In genomic region chr3:62507206-62507647, GRCm38 (mm10) we compare ENCODE assay signal across 8 mouse cellular contexts. TPM values are rescaled to one million over a fixed set of nuclear protein-coding genes. Genes with fewer than 3 reads are reported as not detected.
DNase-seq lines count a peak whose midpoint lies in the region; ATAC-seq and TF ChIP-seq lines count a peak whose summit lies in the region.

No protein-coding gene starts in this region.

- H3K79me2 ChIP-seq in MEL (ENCODE audit: control insufficient read depth, insufficient read depth, low read length, poor library complexity): peaks cover 21% of the 10 kb centered on the region

- no peak for TF ChIP-seq EP300 in heart, postnatal 0 days (IDR thresholded peaks at IDR 0.05; ENCODE audit: low read depth)
- TF ChIP-seq EP300 in MEL (IDR thresholded peaks at IDR 0.05; ENCODE audit: low read depth in 1 of 2, low read length in 2 of 2): no peak

- no peaks in the 10 kb centered on the region for H3K27me3 ChIP-seq in heart, postnatal 0 days (ENCODE audit: control insufficient read depth, insufficient read depth, low read length)
- H3K27me3 ChIP-seq in MEL (ENCODE audit: control insufficient read depth in 1 of 2, insufficient read depth in 2 of 2, low read length in 2 of 2): no peaks in the 10 kb centered on the region
- H3K27me3 ChIP-seq in hindbrain, embryonic 11.5 days (ENCODE audit: control insufficient read depth, insufficient read depth, low read length): no peaks in the 10 kb centered on the region
- no peaks in the 10 kb centered on the region; the same call in 1 of the 2 replicates for H3K27me3 ChIP-seq in midbrain, embryonic 10.5 days (ENCODE audit: low read depth, poor library complexity, severe bottlenecking)

- TF ChIP-seq POLR2A in MEL (IDR thresholded peaks at IDR 0.05; ENCODE audit: control insufficient read depth in 1 of 2, insufficient read depth in 1 of 2, low read depth in 1 of 2, low read length in 2 of 2, poor library complexity in 1 of 2): no peak

- no peaks in the 10 kb centered on the region for H3K36me3 ChIP-seq in heart, postnatal 0 days (replicated peaks; ENCODE audit: control insufficient read depth, insufficient read depth, low read length)
- peaks cover 1 to 18% of the 10 kb centered on the region in 2 experiments; a peak in 3 of 4 replicates for H3K36me3 ChIP-seq in MEL (ENCODE audit: control insufficient read depth in 1 of 2, insufficient read depth in 2 of 2, low read length in 2 of 2)
- no peaks in the 10 kb centered on the region for H3K36me3 ChIP-seq in hindbrain, embryonic 11.5 days (ENCODE audit: control insufficient read depth, insufficient read depth, low read length)
- H3K36me3 ChIP-seq in midbrain, embryonic 10.5 days: peaks cover 2% of the 10 kb centered on the region; the same call in 1 of the 2 replicates

- DNase-seq in heart, postnatal 0 days (ENCODE audit: low spot score): no peak
- DNase-seq in heart, postnatal 14 days: no peak
- no peak for DNase-seq in MEL (ENCODE audit: low read depth, low spot score)
- no peak for DNase-seq in hindbrain, embryonic 11.5 days (ENCODE audit: low spot score)
- DNase-seq in midbrain, embryonic 10.5 days (ENCODE audit: low spot score): no peak
- DNase-seq in cerebellum, postnatal 14 days: no peak
- DNase-seq in ovary, adult 18-20 months (ENCODE audit: low spot score): no peak
- DNase-seq in adrenal gland, adult (ENCODE audit: inconsistent age in 2 of 2, low spot score in 1 of 2): no peak

- TF ChIP-seq RAD21 in MEL (IDR thresholded peaks at IDR 0.05; ENCODE audit: low read depth, low read length): no peak

- H3K4me2 ChIP-seq in heart, postnatal 0 days (ENCODE audit: low read depth, low read length): peak overlapping the region; percentile 67
- peak overlapping the region; percentile 32 for H3K4me2 ChIP-seq in hindbrain, embryonic 11.5 days (replicated peaks; ENCODE audit: low read depth, low read length)

- WGBS in heart, postnatal 0 days: 43% methylated on average over 5 of the region's 5 CpGs
- WGBS in hindbrain, embryonic 11.5 days: 48% methylated on average over 5 of the region's 5 CpGs
- WGBS in midbrain, embryonic 10.5 days: 36% methylated on average over 5 of the region's 5 CpGs

- peaks cover 10% of the 10 kb centered on the region for H3K4me1 ChIP-seq in heart, postnatal 0 days (ENCODE audit: control insufficient read depth, insufficient read depth)
- peaks cover 9 to 11% of the 10 kb centered on the region in 2 experiments; a peak in 3 of 4 replicates for H3K4me1 ChIP-seq in MEL (ENCODE audit: control insufficient read depth in 1 of 2, insufficient read depth in 2 of 2, low read length in 2 of 2)
- H3K4me1 ChIP-seq in hindbrain, embryonic 11.5 days (replicated peaks; ENCODE audit: control insufficient read depth, insufficient read depth, low read length): no peaks in the 10 kb centered on the region; the same call in 1 of the 2 replicates
- H3K4me1 ChIP-seq in midbrain, embryonic 10.5 days: peaks cover 17% of the 10 kb centered on the region

- no peak for TF ChIP-seq CTCF in heart, postnatal 0 days (IDR thresholded peaks at IDR 0.05; ENCODE audit: low read depth)
- TF ChIP-seq CTCF in MEL (IDR thresholded peaks at IDR 0.05 in 2 of 3, conservative IDR thresholded peaks at IDR 0.05 in 1 of 3; ENCODE audit: control insufficient read depth in 1 of 3, insufficient read depth in 1 of 3, low read depth in 2 of 3, low read length in 3 of 3, poor library complexity in 1 of 3, severe bottlenecking in 1 of 3): no peak

- H3K9ac ChIP-seq in heart, postnatal 0 days (replicated peaks; ENCODE audit: low read depth, low read length): no peak overlapping the region
- H3K9ac ChIP-seq in MEL (ENCODE audit: control insufficient read depth, low read depth, low read length, poor library complexity, severe bottlenecking): peak overlapping the region; percentile 57
- no peak overlapping the region for H3K9ac ChIP-seq in hindbrain, embryonic 11.5 days (ENCODE audit: low read depth, low read length)

- ATAC-seq in heart, postnatal 0 days (ENCODE audit: insufficient read depth, low read depth): no peak; the same call in 1 of the 2 replicates
- ATAC-seq in hindbrain, embryonic 11.5 days (ENCODE audit: low FRiP score): peak; percentile 57

- intact Hi-C loops in heart, postnatal 14 days (cut with DNase I): no loop called here

- peak overlapping the region; percentile 96 for H3K4me3 ChIP-seq in heart, postnatal 0 days (ENCODE audit: low read depth, low read length)
- H3K4me3 ChIP-seq in MEL (ENCODE audit: control insufficient read depth in 1 of 2, insufficient read depth in 1 of 2, low read depth in 2 of 2, low read length in 2 of 2): peak overlapping the region; percentile 92 to 100
- peak overlapping the region; percentile 83 for H3K4me3 ChIP-seq in hindbrain, embryonic 11.5 days (ENCODE audit: low read depth, low read length)
- peak overlapping the region; percentile 92 for H3K4me3 ChIP-seq in midbrain, embryonic 10.5 days

- H3K27ac ChIP-seq in heart, postnatal 0 days (ENCODE audit: low read depth): no peak overlapping the region
- peak overlapping the region; percentile 12; the same call in 1 of the 2 replicates for H3K27ac ChIP-seq in MEL (ENCODE audit: control insufficient read depth, low read depth, low read length)
- no peak overlapping the region for H3K27ac ChIP-seq in hindbrain, embryonic 11.5 days (ENCODE audit: low read depth, low read length)
- peak overlapping the region; percentile 97 for H3K27ac ChIP-seq in midbrain, embryonic 10.5 days (replicated peaks)

- no peaks in the 10 kb centered on the region for H3K9me3 ChIP-seq in heart, postnatal 0 days (replicated peaks; ENCODE audit: control insufficient read depth, low read length)
- H3K9me3 ChIP-seq in MEL (replicated peaks; ENCODE audit: insufficient read depth, low read length): no peaks in the 10 kb centered on the region
- no peaks in the 10 kb centered on the region for H3K9me3 ChIP-seq in hindbrain, embryonic 11.5 days (ENCODE audit: control insufficient read depth, low read length)
- H3K9me3 ChIP-seq in midbrain, embryonic 10.5 days (replicated peaks): no peaks in the 10 kb centered on the region

TF ChIP-seq in MEL, 35 proteins besides CTCF, POLR2A, EP300 and RAD21:
- peak; percentile 63; the same call in 1 of the 2 replicates for TF ChIP-seq MYC (IDR thresholded peaks at IDR 0.05; ENCODE audit: low read depth, low read length)
- TF ChIP-seq GABPA (IDR thresholded peaks at IDR 0.05; ENCODE audit: low read depth, low read length): no peak
- TF ChIP-seq BHLHE40 (IDR thresholded peaks at IDR 0.05; ENCODE audit: borderline replicate concordance, low read depth, low read length): no peak

RNA-seq across cellular contexts. Expression of gene Dhx36, which starts 0.4 kb away (rescaled TPM):
- 18.3 and 20.8 TPM in 2 replicates for total RNA-seq in heart, postnatal 0 days (2014; rRNA removed; ENCODE audit: low replicate concordance)
- 13.1 and 13.4 TPM in 2 replicates for polyA plus RNA-seq in heart, postnatal 0 days (2015; fragmentation: Nextera tagmentation; extraction: Ambion mirVana)
- total RNA-seq in heart, postnatal 14 days (2021): 10 to 100 TPM; 19.9 to 20.2 TPM
- 26.4 and 26.7 TPM in 2 replicates for total RNA-seq in MEL (2012; rRNA removed)
- polyA plus RNA-seq in MEL (2012; ENCODE audit: insufficient read depth in 1 of 2, insufficient read length in 2 of 2, low read depth in 1 of 2, low replicate concordance in 2 of 2, missing spikeins in 1 of 2): 10 to 100 TPM in 1 of 2 experiments, not detected in 1; 17.7 TPM
- polyA plus RNA-seq in hindbrain, embryonic 11.5 days (2014; fragmentation: Nextera tagmentation; extraction: Ambion mirVana): 56.4 and 56.8 TPM in 2 replicates
- polyA plus RNA-seq in midbrain, embryonic 10.5 days (2016; fragmentation: Nextera tagmentation; extraction: Ambion mirVana): 33.4 and 36.2 TPM in 2 replicates

Comparison
In these comparisons a context has a peak if more than half of its experiments do, and no peak if none do; other contexts are left out.
1. H3K27ac ChIP-seq: peak in MEL (single experiment) and midbrain, embryonic 10.5 days (single experiment); none in heart, postnatal 0 days (single experiment) and hindbrain, embryonic 11.5 days (single experiment).
2. Peak in every context shown above with its lines, with median percentiles within 50 percentile points of each other: H3K4me3 ChIP-seq.